9 mouse cellular contexts compared by ENCODE assay signal in the genomic region with DNA sequence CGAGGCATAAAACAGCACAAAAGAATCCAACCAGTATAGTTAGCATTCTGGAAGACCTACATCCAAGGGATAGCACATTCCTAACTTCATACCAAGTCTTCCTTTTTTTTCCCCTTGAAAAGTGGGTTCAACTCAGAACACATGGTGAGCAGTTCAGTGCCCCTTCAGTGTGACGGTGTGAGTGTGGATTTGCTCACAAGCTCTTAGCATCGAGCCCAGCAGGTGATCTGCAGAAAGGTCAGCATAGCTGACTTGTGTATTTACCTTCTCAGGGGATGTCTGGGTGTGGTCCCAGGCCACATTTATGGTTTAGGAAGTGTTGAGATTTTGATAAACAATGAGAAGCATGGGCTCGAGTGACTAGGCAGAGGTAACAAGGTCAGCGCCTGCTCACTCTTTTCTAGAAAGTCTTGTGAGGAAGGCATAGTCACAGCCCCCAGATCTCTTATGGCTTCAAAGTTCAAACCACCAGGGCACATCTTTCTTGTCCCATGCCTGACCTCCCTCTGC. TPM values are rescaled to one million over a fixed set of nuclear protein-coding genes. Genes with fewer than 3 reads are reported as not detected.
A peak's percentile ranks its signal among the peaks of the same experiment; 100 is the strongest.
DNase-seq lines count a peak whose midpoint lies in the region; ATAC-seq and TF ChIP-seq lines count a peak whose summit lies in the region.
"Had no signal": no experiment of that assay in that cellular context is flagged by ENCODE, and none has a peak within 500 bp of the region (broad histone marks: within the 10 kb centered on the region; RNA-seq: fewer than 3 reads in every experiment).

No protein-coding gene starts in this region.

- H3K4me3 ChIP-seq in layer of hippocampus, adult 2 months = no peak overlapping the region
- no peak overlapping the region for H3K4me3 ChIP-seq in forebrain, embryonic 12.5 days (replicated peaks)
- no peak overlapping the region for H3K4me3 ChIP-seq in limb, embryonic 10.5 days
- no peak overlapping the region for H3K4me3 ChIP-seq in olfactory bulb, adult 2 months (ENCODE audit: insufficient read depth, low read depth, low read length)

- H3K4me2 ChIP-seq in forebrain, embryonic 12.5 days = peak overlapping the region; percentile 10; the same call in 1 of the 2 replicates

- H3K36me3 ChIP-seq in forebrain, embryonic 12.5 days (replicated peaks) = peaks cover 9% of the 10 kb centered on the region
- peaks cover 16% of the 10 kb centered on the region for H3K36me3 ChIP-seq in limb, embryonic 10.5 days

- peaks cover 36% of the 10 kb centered on the region for H3K4me1 ChIP-seq in forebrain, embryonic 12.5 days
- peaks cover 53% of the 10 kb centered on the region for H3K4me1 ChIP-seq in limb, embryonic 10.5 days
- H3K4me1 ChIP-seq in olfactory bulb, adult 2 months (ENCODE audit: control insufficient read depth, insufficient read depth, low read length) = peaks cover 15% of the 10 kb centered on the region

- no peak for ATAC-seq in forebrain, embryonic 12.5 days (ENCODE audit: low FRiP score)
- no peak for ATAC-seq in megakaryocyte-erythroid progenitor cell, adult 5-6 weeks (replicated peaks; ENCODE audit: low FRiP score, low TSS enrichment, poor library complexity, severe bottlenecking)

- 0 out of 2 replicates have a peak overlapping the region, but pooled peaks have one; percentile 5 for H3K9ac ChIP-seq in forebrain, embryonic 12.5 days

- no peak for DNase-seq in layer of hippocampus, adult 2 months (ENCODE audit: low spot score in 2 of 2)
- no peak for DNase-seq in layer of hippocampus, adult 9-11 months
- peak; percentile 33 for DNase-seq in limb, embryonic 10.5 days (ENCODE audit: low spot score)
- DNase-seq in layer of hippocampus, adult 11-12 months (ENCODE audit: low spot score) = no peak
- no peak for DNase-seq in left cerebral cortex, adult 8-10 months (ENCODE audit: low spot score in 2 of 2)
- DNase-seq: thymus, postnatal 14 days had no signal

- H3K27me3 ChIP-seq in forebrain, embryonic 12.5 days = no peaks in the 10 kb centered on the region
- no peaks in the 10 kb centered on the region for H3K27me3 ChIP-seq in limb, embryonic 10.5 days (ENCODE audit: low read depth, poor library complexity, severe bottlenecking)

- TF ChIP-seq POLR2A in olfactory bulb, adult 2 months (IDR thresholded peaks at IDR 0.05; ENCODE audit: insufficient read depth, low read depth, low read length) = no peak

- no peak for TF ChIP-seq CTCF in layer of hippocampus, adult 2 months (conservative IDR thresholded peaks at IDR 0.05)
- TF ChIP-seq CTCF in olfactory bulb, adult 2 months (IDR thresholded peaks at IDR 0.05; ENCODE audit: insufficient read depth, low read depth, low read length) = no peak

- WGBS in forebrain, embryonic 12.5 days = 30% methylated on average over 5 of the region's 5 CpGs
- WGBS in limb, embryonic 10.5 days = 32% methylated on average over 5 of the region's 5 CpGs
- WGBS in olfactory bulb, adult 2 months = 51% methylated on average over 5 of the region's 5 CpGs

- H3K27ac ChIP-seq in layer of hippocampus, adult 2 months = peak overlapping the region; percentile 60
- peak overlapping the region; percentile 92 for H3K27ac ChIP-seq in forebrain, embryonic 12.5 days
- H3K27ac ChIP-seq in limb, embryonic 10.5 days = peak overlapping the region; percentile 75
- peak overlapping the region; percentile 20; the same call in 1 of the 2 replicates for H3K27ac ChIP-seq in olfactory bulb, adult 2 months (ENCODE audit: insufficient read depth, low read depth, low read length)

- no peaks in the 10 kb centered on the region for H3K9me3 ChIP-seq in forebrain, embryonic 12.5 days
- H3K9me3 ChIP-seq in limb, embryonic 10.5 days (replicated peaks) = no peaks in the 10 kb centered on the region

RNA-seq across cellular contexts. Expression of a gene that starts 46.2 kb away (rescaled TPM):
- total RNA-seq in layer of hippocampus, adult 2 months (2021) = 1 to 10 TPM; 2.5 to 2.6 TPM
- polyA plus RNA-seq in forebrain, embryonic 12.5 days (2016; fragmentation: Nextera tagmentation; extraction: Ambion mirVana) = 4.7 and 6.0 TPM in 2 replicates
- polyA plus RNA-seq in limb, embryonic 10.5 days (2016; fragmentation: Nextera tagmentation; extraction: Ambion mirVana) = 7.2 and 8.7 TPM in 2 replicates
- not detected in 2 replicates for polyA plus RNA-seq in olfactory bulb, adult 2 months (2012; ENCODE audit: insufficient read depth, insufficient read length, low replicate concordance, missing spikeins)
- total RNA-seq in megakaryocyte-erythroid progenitor cell, adult 5-6 weeks (2014; fragmentation: Nextera tagmentation) = 1.9 and 4.2 TPM in 2 replicates
- 0.42 and 0.80 TPM in 2 replicates for total RNA-seq in megakaryocyte-erythroid progenitor cell, adult 5-6 weeks (2017)
- total RNA-seq in left cerebral cortex, adult 8-10 months (2022) = 1 to 10 TPM; 1.1 to 2.0 (median 1.5) TPM

Comparison
In these comparisons a context has a peak if more than half of its experiments do, and no peak if none do; other contexts are left out.
1. H3K27ac ChIP-seq: peak in every context shown above with its lines; median percentile 92 in forebrain, embryonic 12.5 days; 75 in limb, embryonic 10.5 days; 60 in layer of hippocampus, adult 2 months; 20 in olfactory bulb, adult 2 months.